In genomic region chr6:6168566-6169134, GRCm38 (mm10) we compare ENCODE assay signal across 10 mouse cellular contexts. TPM values are rescaled to one million over a fixed set of nuclear protein-coding genes. Genes with fewer than 3 reads are reported as not detected.
DNase-seq lines count a peak whose midpoint lies in the region; ATAC-seq and TF ChIP-seq lines count a peak whose summit lies in the region.
"Had no signal": no experiment of that assay in that cellular context is flagged by ENCODE, and none has a peak within 500 bp of the region (broad histone marks: within the 10 kb centered on the region; RNA-seq: fewer than 3 reads in every experiment).

No protein-coding gene starts in this region.

- TF ChIP-seq POLR2A in lung, adult 2 months (IDR thresholded peaks at IDR 0.05; ENCODE audit: borderline replicate concordance, extremely low read depth, low read depth, low read length) = no peak

- 69% methylated on average over 11 of the region's 11 CpGs for WGBS in lung, postnatal 0 days
- 71% methylated on average over 11 of the region's 11 CpGs for WGBS in lung, adult 2 months
- WGBS in hindbrain, embryonic 16.5 days = 61% methylated on average over 11 of the region's 11 CpGs
- 62% methylated on average over 11 of the region's 11 CpGs for WGBS in midbrain, embryonic 15.5 days
- 81% methylated on average over 11 of the region's 11 CpGs for WGBS in liver, postnatal 0 days (ENCODE audit: insufficient replicate concordance)

- TF ChIP-seq CTCF in lung, postnatal 0 days (IDR thresholded peaks at IDR 0.05) = no peak
- no peak for TF ChIP-seq CTCF in lung, adult 2 months (IDR thresholded peaks at IDR 0.05; ENCODE audit: insufficient read depth, low read length)
- no peak for TF ChIP-seq CTCF in liver, postnatal 0 days (IDR thresholded peaks at IDR 0.05; ENCODE audit: low read depth)

- ATAC-seq in lung, postnatal 0 days = peak; percentile 40; the same call in 1 of the 2 replicates
- ATAC-seq in hindbrain, embryonic 16.5 days = peak; percentile 35; the same call in 1 of the 2 replicates
- ATAC-seq in midbrain, embryonic 15.5 days (replicated peaks) = peak; percentile 27; the same call in 1 of the 2 replicates
- no peak for ATAC-seq in liver, postnatal 0 days

- no peak overlapping the region for H3K9ac ChIP-seq in lung, postnatal 0 days (replicated peaks; ENCODE audit: low read depth)
- no peak overlapping the region for H3K9ac ChIP-seq in hindbrain, embryonic 16.5 days (ENCODE audit: low read depth, low read length)
- H3K9ac ChIP-seq in midbrain, embryonic 15.5 days = no peak overlapping the region
- no peak overlapping the region for H3K9ac ChIP-seq in liver, postnatal 0 days (replicated peaks)

- no peaks in the 10 kb centered on the region for H3K36me3 ChIP-seq in lung, postnatal 0 days (ENCODE audit: insufficient read depth, low read length)
- no peaks in the 10 kb centered on the region for H3K36me3 ChIP-seq in hindbrain, embryonic 16.5 days (ENCODE audit: control insufficient read depth, insufficient read depth, low read length)
- H3K36me3 ChIP-seq in midbrain, embryonic 15.5 days (replicated peaks) = no peaks in the 10 kb centered on the region
- H3K36me3 ChIP-seq in liver, postnatal 0 days (replicated peaks; ENCODE audit: insufficient read depth, low read length) = 0 out of 2 replicates have a peak, but pooled peaks cover 6% of the 10 kb centered on the region

- no peak overlapping the region for H3K4me2 ChIP-seq in lung, postnatal 0 days (replicated peaks; ENCODE audit: low read depth, low read length)
- no peak overlapping the region for H3K4me2 ChIP-seq in hindbrain, embryonic 16.5 days (ENCODE audit: low read length)
- no peak overlapping the region for H3K4me2 ChIP-seq in midbrain, embryonic 15.5 days
- H3K4me2 ChIP-seq in liver, postnatal 0 days (ENCODE audit: low read depth, low read length) = no peak overlapping the region

- no peak overlapping the region for H3K27ac ChIP-seq in lung, postnatal 0 days (ENCODE audit: low read length)
- H3K27ac ChIP-seq in hindbrain, embryonic 16.5 days (ENCODE audit: low read depth, low read length) = no peak overlapping the region
- no peak overlapping the region for H3K27ac ChIP-seq in midbrain, embryonic 15.5 days
- no peak overlapping the region for H3K27ac ChIP-seq in liver, postnatal 0 days (ENCODE audit: low read depth)

- H3K4me1 ChIP-seq in lung, postnatal 0 days (ENCODE audit: insufficient read depth, low read depth, low read length) = no peaks in the 10 kb centered on the region
- H3K4me1 ChIP-seq in lung, adult 2 months (ENCODE audit: control insufficient read depth, insufficient read depth, low read length) = no peaks in the 10 kb centered on the region
- H3K4me1 ChIP-seq in hindbrain, embryonic 16.5 days (ENCODE audit: control insufficient read depth, insufficient read depth, low read depth, low read length) = peaks cover 12% of the 10 kb centered on the region
- peaks cover 13% of the 10 kb centered on the region for H3K4me1 ChIP-seq in midbrain, embryonic 15.5 days
- no peaks in the 10 kb centered on the region for H3K4me1 ChIP-seq in liver, postnatal 0 days (ENCODE audit: insufficient read depth)

- no peak for TF ChIP-seq EP300 in lung, postnatal 0 days (IDR thresholded peaks at IDR 0.05)
- no peak for TF ChIP-seq EP300 in liver, postnatal 0 days (IDR thresholded peaks at IDR 0.05; ENCODE audit: low read depth)

- no peaks in the 10 kb centered on the region for H3K27me3 ChIP-seq in lung, postnatal 0 days (replicated peaks; ENCODE audit: insufficient read depth, low read length)
- no peaks in the 10 kb centered on the region for H3K27me3 ChIP-seq in hindbrain, embryonic 16.5 days (replicated peaks; ENCODE audit: control insufficient read depth, insufficient read depth, low read length)
- H3K27me3 ChIP-seq in midbrain, embryonic 15.5 days (replicated peaks) = no peaks in the 10 kb centered on the region
- H3K27me3 ChIP-seq in liver, postnatal 0 days (ENCODE audit: insufficient read depth, low read length) = no peaks in the 10 kb centered on the region

- DNase-seq in embryo, embryonic 11 days = peak; percentile 49
- DNase-seq in embryo, embryonic 9.5 days (ENCODE audit: extremely low spot score) = no peak
- DNase-seq in lung, postnatal 0 days (ENCODE audit: low spot score) = peak; percentile 40
- no peak for DNase-seq in lung, adult 2 months
- no peak for DNase-seq in adrenal gland, adult (ENCODE audit: inconsistent age in 2 of 2, low spot score in 1 of 2)
- no peak for DNase-seq in liver, postnatal 0 days
- DNase-seq: cerebellum, adult 18-20 months; spleen, adult 18-20 months had no signal

- no peak overlapping the region for H3K4me3 ChIP-seq in lung, postnatal 0 days (ENCODE audit: low read depth, low read length)
- no peak overlapping the region for H3K4me3 ChIP-seq in lung, adult 2 months (replicated peaks; ENCODE audit: extremely low read depth, low read depth, low read length)
- no peak overlapping the region for H3K4me3 ChIP-seq in hindbrain, embryonic 16.5 days (ENCODE audit: low read length)
- H3K4me3 ChIP-seq in midbrain, embryonic 15.5 days = no peak overlapping the region
- no peak overlapping the region for H3K4me3 ChIP-seq in liver, postnatal 0 days (ENCODE audit: low read depth, low read length)

- no peaks in the 10 kb centered on the region for H3K9me3 ChIP-seq in lung, postnatal 0 days (ENCODE audit: low read length)
- no peaks in the 10 kb centered on the region for H3K9me3 ChIP-seq in hindbrain, embryonic 16.5 days (ENCODE audit: control insufficient read depth, low read length)
- H3K9me3 ChIP-seq in midbrain, embryonic 15.5 days = no peaks in the 10 kb centered on the region
- no peaks in the 10 kb centered on the region for H3K9me3 ChIP-seq in liver, postnatal 0 days (ENCODE audit: low read length)

RNA-seq across cellular contexts. Expression of gene Slc25a13, which starts 48.3 kb away (rescaled TPM):
- polyA plus RNA-seq in lung, postnatal 0 days (2015; fragmentation: Nextera tagmentation; extraction: Ambion mirVana) = 7.1 and 7.7 TPM in 2 replicates
- 1.6 and 2.7 TPM in 2 replicates for polyA plus RNA-seq in lung, adult 2 months (2012; rRNA removed)
- polyA plus RNA-seq in hindbrain, embryonic 16.5 days (2015; fragmentation: Nextera tagmentation; extraction: Ambion mirVana) = 6.3 and 6.5 TPM in 2 replicates
- polyA plus RNA-seq in midbrain, embryonic 15.5 days (2015; fragmentation: Nextera tagmentation; extraction: Ambion mirVana) = 3.8 and 4.0 TPM in 2 replicates
- 160 and 167 TPM in 2 replicates for polyA plus RNA-seq in liver, postnatal 0 days (2015; fragmentation: Nextera tagmentation; extraction: Ambion mirVana)

Comparison
In these comparisons a context has a peak if more than half of its experiments do, and no peak if none do; other contexts are left out.
1. DNase-seq: peak in embryo, embryonic 11 days (single experiment) and lung, postnatal 0 days (single experiment); none in embryo, embryonic 9.5 days (single experiment), lung, adult 2 months (single experiment), adrenal gland, adult (0 of 2) and liver, postnatal 0 days (single experiment).
2. RNA of gene Slc25a13, which starts 48.3 kb away (polyA plus RNA-seq): 160 to 167 TPM in liver, postnatal 0 days; 7.1 to 7.7 TPM in lung, postnatal 0 days, 6.3 to 6.5 TPM in hindbrain, embryonic 16.5 days, 3.8 to 4.0 TPM in midbrain, embryonic 15.5 days and 1.6 to 2.7 TPM in lung, adult 2 months; every median in the first group is over 10 times any median in the second.